Mouse (Mus musculus): ENCODE results near the gene Cask. TPM values are rescaled to one million over a fixed set of nuclear protein-coding genes. Genes with fewer than 3 reads are reported as not detected.

Gene Cask
- total RNA-seq, 4 experiments from 2014 or later: 102 to 113 (median 107) TPM

- DNase-seq (ENCODE audit: low spot score in 2 of 2): no peak
These were observed 332.3 kb downstream of the Cask start for GRCm38 (mm10) chrX:13518781-13519407.

GRCm38 (mm10) chrX:13518019-13518418 lies 333.1 kb downstream of the Cask start:
- DNase-seq (ENCODE audit: low spot score in 2 of 2): no peak

- DNase-seq (ENCODE audit: low spot score in 2 of 2): no peak
These were observed 334.7 kb downstream of the Cask start for GRCm38 (mm10) chrX:13516451-13516850.

GRCm38 (mm10) chrX:13513864-13514263 lies 337.3 kb downstream of the Cask start:
- no peak for DNase-seq (ENCODE audit: low spot score in 2 of 2)

GRCm38 (mm10) chrX:13513127-13513526 lies 338.0 kb downstream of the Cask start:
- no peak for DNase-seq (ENCODE audit: low spot score in 2 of 2)

- no peak for DNase-seq (ENCODE audit: low spot score in 2 of 2)
These were observed 344.8 kb downstream of the Cask start for GRCm38 (mm10) chrX:13506376-13506775.

- no peak for DNase-seq (ENCODE audit: low spot score in 2 of 2)
These were observed 346.8 kb downstream of the Cask start for GRCm38 (mm10) chrX:13504389-13504788.

- DNase-seq (ENCODE audit: low spot score in 2 of 2): no peak
These were observed 348.2 kb downstream of the Cask start for GRCm38 (mm10) chrX:13502862-13503375.

- DNase-seq (ENCODE audit: low spot score in 2 of 2): no peak
These were observed 350.9 kb downstream of the Cask start for GRCm38 (mm10) chrX:13500284-13500683.

- no peak for DNase-seq (ENCODE audit: low spot score in 2 of 2)
These were observed 356.1 kb downstream of the Cask start for GRCm38 (mm10) chrX:13494892-13495703.

GRCm38 (mm10) chrX:13492922-13493321 lies 358.2 kb downstream of the Cask start:
- DNase-seq (ENCODE audit: low spot score in 2 of 2): no peak

GRCm38 (mm10) chrX:13490941-13491340 lies 360.2 kb downstream of the Cask start:
- no peak for DNase-seq (ENCODE audit: low spot score in 2 of 2)

- no peak for DNase-seq (ENCODE audit: low spot score in 2 of 2)
These were observed 361.4 kb downstream of the Cask start for GRCm38 (mm10) chrX:13489761-13490160.

- no peak for DNase-seq (ENCODE audit: low spot score in 2 of 2)
These were observed 362.2 kb downstream of the Cask start for GRCm38 (mm10) chrX:13489001-13489400.

- no peak for DNase-seq (ENCODE audit: low spot score in 2 of 2)
These were observed 366.7 kb downstream of the Cask start for GRCm38 (mm10) chrX:13484447-13484846.

- no peak for DNase-seq (ENCODE audit: low spot score in 2 of 2)
These were observed 368.6 kb downstream of the Cask start for GRCm38 (mm10) chrX:13482576-13482975.

- no peak for DNase-seq (ENCODE audit: low spot score in 2 of 2)
These were observed 371.6 kb downstream of the Cask start for GRCm38 (mm10) chrX:13479570-13479969.

- no peak for DNase-seq (ENCODE audit: low spot score in 2 of 2)
These were observed 372.9 kb downstream of the Cask start for GRCm38 (mm10) chrX:13478298-13478697.

GRCm38 (mm10) chrX:13477596-13477995 lies 373.6 kb downstream of the Cask start:
- DNase-seq (ENCODE audit: low spot score in 2 of 2): no peak

GRCm38 (mm10) chrX:13475382-13475781 lies 375.8 kb downstream of the Cask start:
- DNase-seq (ENCODE audit: low spot score in 2 of 2): no peak

GRCm38 (mm10) chrX:13472751-13473225 lies 378.4 kb downstream of the Cask start:
- DNase-seq (ENCODE audit: low spot score in 2 of 2): no peak

- no peak for DNase-seq (ENCODE audit: low spot score in 2 of 2)
These were observed 379.2 kb downstream of the Cask start for GRCm38 (mm10) chrX:13471925-13472324.
